Mouse (Mus musculus) small intestine, adult 10 weeks (tissue): ENCODE results near the gene Atg4b. TPM values are rescaled to one million over a fixed set of nuclear protein-coding genes. Genes with fewer than 3 reads are reported as not detected.

ENCODE experiments used
- polyA plus RNA-seq: library from polyadenylated mRNA; stranded (reverse); fragments of 350-450 nt; fragmentation: Illumina TruSeq; extraction: RNeasy Lipid Tissue Mini Kit (QIAGEN cat#74804); gene quantifications from one replicate; pipeline ENCODE4 v1.2.3, GENCODE M21; 2014; ENCODE audit warnings: low replicate concordance

Gene Atg4b
- polyA plus RNA-seq, result 40.0 TPM

GRCm38 (mm10) chr1:93751290-93751689 lies at the start of gene Atg4b:
Gene Atg4b, plus strand, starts transcription at chr1:93751500.

GRCm38 (mm10) chr1:93754573-93755290 lies 3.4 kb downstream of the Atg4b start, which contains the start of gene Thap4:
Gene Thap4, minus strand, starts transcription at chr1:93754864.

GRCm38 (mm10) chr1:93801741-93802238 lies 50.5 kb downstream of the Atg4b start, which contains the start of gene Dtymk:
Gene Dtymk, minus strand, starts transcription at chr1:93801934.

GRCm38 (mm10) chr1:93803556-93804507 lies 52.5 kb downstream of the Atg4b start, which contains the start of gene Ing5:
Gene Ing5, plus strand, starts transcription at chr1:93803965.

GRCm38 (mm10) chr1:93824609-93825008 lies 73.3 kb downstream of the Atg4b start, which contains the start of gene D2hgdh:
Gene D2hgdh, plus strand, starts transcription at chr1:93824909.

Other genes with a start within 250 kb of the Atg4b start
- gene Farp2, start 239.4 kb upstream of the Atg4b start, polyA plus RNA-seq, result 13.4 TPM
- gene Stk25, start 92.8 kb upstream of the Atg4b start, polyA plus RNA-seq, result 26.4 TPM
- 0.78 TPM for gene Bok, start 65.8 kb upstream of the Atg4b start, polyA plus RNA-seq
- gene Thap4, start 3.4 kb downstream of the Atg4b start, polyA plus RNA-seq, result 10.1 TPM
- 31.5 TPM for gene Dtymk, start 50.4 kb downstream of the Atg4b start, polyA plus RNA-seq
- 6.6 TPM for gene Ing5, start 52.5 kb downstream of the Atg4b start, polyA plus RNA-seq
- gene D2hgdh, start 73.4 kb downstream of the Atg4b start, polyA plus RNA-seq, result 18.9 TPM
- gene Gal3st2, start 109.8 kb downstream of the Atg4b start, polyA plus RNA-seq, result 140 TPM
- 30.6 TPM for gene Gal3st2b, start 166.8 kb downstream of the Atg4b start, polyA plus RNA-seq
- 0.56 TPM for gene Gal3st2c, start 239.0 kb downstream of the Atg4b start, polyA plus RNA-seq